Mouse (Mus musculus): ENCODE data around the gene Bcl2l1. TPM values are rescaled to one million over a fixed set of nuclear protein-coding genes. Genes with fewer than 3 reads are reported as not detected.
A peak's percentile ranks its signal among the peaks of the same experiment; 100 is the strongest.

The Bcl2l1 gene
- polyA plus RNA-seq, 1 experiment: 142 TPM

DNA sequence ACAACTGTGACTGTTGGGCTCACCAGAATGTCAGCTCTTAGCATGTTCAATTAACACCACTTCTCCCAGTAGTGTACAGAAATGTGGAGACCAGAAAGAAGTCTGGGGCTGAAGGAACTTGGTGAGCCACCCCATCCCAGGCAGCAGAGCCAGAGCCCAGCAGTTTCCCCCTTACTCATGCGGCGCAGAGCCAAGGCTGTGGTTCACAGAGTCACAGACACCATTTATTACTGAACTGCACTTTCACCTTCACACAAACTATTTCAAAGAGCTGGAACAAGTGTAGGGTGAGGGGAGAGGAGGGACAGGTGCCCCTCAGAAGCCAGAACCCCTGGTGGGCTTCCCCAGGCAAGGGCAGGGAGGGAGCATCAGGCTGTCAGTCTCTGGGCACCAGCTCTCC is 51.1 kb downstream of the Bcl2l1 start:
- peak overlapping the region; percentile 33; the same call in 1 of the 2 replicates for H3K27ac ChIP-seq (ENCODE audit: insufficient read depth, low read length)
- H3K27me3 ChIP-seq (ENCODE audit: control insufficient read depth, insufficient read depth, low read length): no peaks in the 10 kb centered on the region
- WGBS: 83% methylated on average over 2 of the region's 2 CpGs
- no peak for DNase-seq
- no peak for TF ChIP-seq CTCF (IDR thresholded peaks at IDR 0.05; ENCODE audit: borderline replicate concordance, insufficient read depth, low read depth, low read length)
- no peak for TF ChIP-seq POLR2A (IDR thresholded peaks at IDR 0.05; ENCODE audit: borderline replicate concordance, insufficient read depth, low read length)
- H3K4me3 ChIP-seq (replicated peaks; ENCODE audit: insufficient read depth, low read depth, low read length): no peak overlapping the region
- H3K4me1 ChIP-seq (ENCODE audit: control insufficient read depth, insufficient read depth, low read length): peaks cover 63% of the 10 kb centered on the region

- DNase-seq: no peak
- no peak for TF ChIP-seq CTCF (IDR thresholded peaks at IDR 0.05; ENCODE audit: borderline replicate concordance, insufficient read depth, low read depth, low read length)
- no peak for TF ChIP-seq POLR2A (IDR thresholded peaks at IDR 0.05; ENCODE audit: borderline replicate concordance, insufficient read depth, low read length)
- 97% methylated on average over 3 of the region's 3 CpGs for WGBS
- no peaks in the 10 kb centered on the region for H3K27me3 ChIP-seq (ENCODE audit: control insufficient read depth, insufficient read depth, low read length)
- H3K4me3 ChIP-seq (replicated peaks; ENCODE audit: insufficient read depth, low read depth, low read length): no peak overlapping the region
- H3K27ac ChIP-seq (ENCODE audit: insufficient read depth, low read length): no peak overlapping the region
- peaks cover 36% of the 10 kb centered on the region for H3K4me1 ChIP-seq (ENCODE audit: control insufficient read depth, insufficient read depth, low read length)
Observed at GRCm38 (mm10) chr2:152777081-152777480, 54.4 kb downstream of the Bcl2l1 start.

DNA sequence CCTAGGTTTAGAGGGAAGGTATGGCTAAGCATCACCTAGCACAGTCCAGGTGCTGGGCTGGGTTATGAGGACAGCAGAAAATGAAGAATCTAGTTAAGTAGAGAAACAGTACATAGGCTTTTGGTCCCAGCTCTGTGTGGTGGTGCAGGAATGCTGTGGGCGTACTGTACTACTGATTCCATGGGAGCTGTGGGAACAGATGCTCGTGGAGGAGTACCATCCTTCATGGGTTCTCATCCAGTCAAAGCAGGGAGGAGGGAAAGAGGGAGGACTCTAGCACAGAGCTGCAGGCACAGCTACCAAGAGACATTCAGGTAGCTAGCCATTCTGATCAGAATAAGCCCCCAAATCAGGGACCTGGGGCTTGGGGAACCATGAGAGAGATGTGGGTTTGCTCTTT is 55.1 kb downstream of the Bcl2l1 start:
- DNase-seq: no peak
- peaks cover 30% of the 10 kb centered on the region for H3K4me1 ChIP-seq (ENCODE audit: control insufficient read depth, insufficient read depth, low read length)
- H3K27ac ChIP-seq (ENCODE audit: insufficient read depth, low read length): no peak overlapping the region
- TF ChIP-seq POLR2A (IDR thresholded peaks at IDR 0.05; ENCODE audit: borderline replicate concordance, insufficient read depth, low read length) (no peak), CTCF (IDR thresholded peaks at IDR 0.05; ENCODE audit: borderline replicate concordance, insufficient read depth, low read depth, low read length) (no peak)
- H3K4me3 ChIP-seq (replicated peaks; ENCODE audit: insufficient read depth, low read depth, low read length): no peak overlapping the region
- H3K27me3 ChIP-seq (ENCODE audit: control insufficient read depth, insufficient read depth, low read length): no peaks in the 10 kb centered on the region
- 48% methylated on average over 2 of the region's 2 CpGs for WGBS

- H3K4me3 ChIP-seq (replicated peaks; ENCODE audit: insufficient read depth, low read depth, low read length): no peak overlapping the region
- WGBS: 16% methylated on average over 3 of the region's 3 CpGs
- peaks cover 26% of the 10 kb centered on the region for H3K4me1 ChIP-seq (ENCODE audit: control insufficient read depth, insufficient read depth, low read length)
- TF ChIP-seq CTCF (IDR thresholded peaks at IDR 0.05; ENCODE audit: borderline replicate concordance, insufficient read depth, low read depth, low read length) (no peak), POLR2A (IDR thresholded peaks at IDR 0.05; ENCODE audit: borderline replicate concordance, insufficient read depth, low read length) (no peak)
- H3K27me3 ChIP-seq (ENCODE audit: control insufficient read depth, insufficient read depth, low read length): no peaks in the 10 kb centered on the region
- no peak for DNase-seq
- no peak overlapping the region for H3K27ac ChIP-seq (ENCODE audit: insufficient read depth, low read length)
Observed at GRCm38 (mm10) chr2:152776019-152776418, 55.5 kb downstream of the Bcl2l1 start.

DNA sequence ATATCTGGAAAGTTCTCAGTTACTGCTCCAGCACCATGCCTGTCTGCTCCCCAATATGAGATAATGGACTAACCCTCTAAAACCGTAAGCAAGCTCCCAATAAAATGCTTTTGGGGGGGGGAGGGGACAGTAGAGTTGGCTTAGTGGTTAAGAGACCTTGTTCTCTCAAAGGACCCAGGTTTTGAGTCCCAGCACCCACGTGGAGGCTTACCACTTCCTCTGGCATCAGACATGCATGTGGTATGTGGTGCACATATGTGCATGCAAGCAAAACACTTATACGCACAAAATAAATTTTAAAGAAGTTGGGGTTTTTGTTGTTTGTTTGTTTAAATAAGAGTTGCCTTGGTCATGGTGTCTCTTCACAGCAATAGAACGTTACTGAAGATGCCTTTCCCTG is 56.2 kb downstream of the Bcl2l1 start:
- DNase-seq: no peak
- no peak overlapping the region for H3K4me3 ChIP-seq (replicated peaks; ENCODE audit: insufficient read depth, low read depth, low read length)
- H3K27ac ChIP-seq (ENCODE audit: insufficient read depth, low read length): no peak overlapping the region
- H3K4me1 ChIP-seq (ENCODE audit: control insufficient read depth, insufficient read depth, low read length): peaks cover 20% of the 10 kb centered on the region
- no peaks in the 10 kb centered on the region for H3K27me3 ChIP-seq (ENCODE audit: control insufficient read depth, insufficient read depth, low read length)
- WGBS: 78% methylated on average over 4 of the region's 4 CpGs
- no peak for TF ChIP-seq POLR2A (IDR thresholded peaks at IDR 0.05; ENCODE audit: borderline replicate concordance, insufficient read depth, low read length)
- no peak for TF ChIP-seq CTCF (IDR thresholded peaks at IDR 0.05; ENCODE audit: borderline replicate concordance, insufficient read depth, low read depth, low read length)

GRCm38 (mm10) chr2:152772231-152772630 is 59.3 kb downstream of the Bcl2l1 start:
- H3K4me3 ChIP-seq (replicated peaks; ENCODE audit: insufficient read depth, low read depth, low read length): no peak overlapping the region
- no peak overlapping the region for H3K27ac ChIP-seq (ENCODE audit: insufficient read depth, low read length)
- no peak for TF ChIP-seq POLR2A (IDR thresholded peaks at IDR 0.05; ENCODE audit: borderline replicate concordance, insufficient read depth, low read length)
- TF ChIP-seq CTCF (IDR thresholded peaks at IDR 0.05; ENCODE audit: borderline replicate concordance, insufficient read depth, low read depth, low read length): no peak
- H3K4me1 ChIP-seq (ENCODE audit: control insufficient read depth, insufficient read depth, low read length): peaks cover 6% of the 10 kb centered on the region; the same call in 1 of the 2 replicates
- H3K27me3 ChIP-seq (ENCODE audit: control insufficient read depth, insufficient read depth, low read length): no peaks in the 10 kb centered on the region
- DNase-seq: no peak
- WGBS: 34% methylated on average over 1 of the region's 1 CpGs

DNA sequence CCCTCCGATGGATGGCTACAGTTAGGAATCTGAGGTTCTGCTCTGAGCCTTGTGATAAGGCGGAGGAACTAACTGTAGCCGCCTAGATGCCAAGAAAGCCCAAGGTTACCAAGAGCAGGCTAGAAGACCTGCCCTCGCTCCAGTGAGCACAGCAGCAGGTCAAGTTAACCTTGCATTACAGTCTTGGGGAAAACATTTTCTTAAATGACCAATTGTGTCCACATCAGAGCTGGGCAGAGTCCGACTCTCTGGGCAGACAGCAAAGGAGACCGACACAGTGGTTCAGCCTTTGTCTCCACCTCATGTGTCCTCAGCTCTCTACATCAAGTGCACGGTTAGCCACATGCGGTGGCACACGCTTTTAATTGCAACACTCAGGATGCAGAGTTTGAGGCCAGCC is 60.0 kb downstream of the Bcl2l1 start:
- no peaks in the 10 kb centered on the region for H3K27me3 ChIP-seq (ENCODE audit: control insufficient read depth, insufficient read depth, low read length)
- WGBS: 86% methylated on average over 9 of the region's 9 CpGs
- H3K27ac ChIP-seq (ENCODE audit: insufficient read depth, low read length): no peak overlapping the region
- no peak overlapping the region for H3K4me3 ChIP-seq (replicated peaks; ENCODE audit: insufficient read depth, low read depth, low read length)
- TF ChIP-seq CTCF (IDR thresholded peaks at IDR 0.05; ENCODE audit: borderline replicate concordance, insufficient read depth, low read depth, low read length): no peak
- TF ChIP-seq POLR2A (IDR thresholded peaks at IDR 0.05; ENCODE audit: borderline replicate concordance, insufficient read depth, low read length): no peak
- DNase-seq: no peak
- peaks cover 4% of the 10 kb centered on the region; the same call in 1 of the 2 replicates for H3K4me1 ChIP-seq (ENCODE audit: control insufficient read depth, insufficient read depth, low read length)

GRCm38 (mm10) chr2:152769677-152770076 is 61.9 kb downstream of the Bcl2l1 start:
- H3K27ac ChIP-seq (ENCODE audit: insufficient read depth, low read length): no peak overlapping the region
- no peak overlapping the region for H3K4me3 ChIP-seq (replicated peaks; ENCODE audit: insufficient read depth, low read depth, low read length)
- no peaks in the 10 kb centered on the region for H3K4me1 ChIP-seq (ENCODE audit: control insufficient read depth, insufficient read depth, low read length)
- H3K27me3 ChIP-seq (ENCODE audit: control insufficient read depth, insufficient read depth, low read length): no peaks in the 10 kb centered on the region
- TF ChIP-seq CTCF (IDR thresholded peaks at IDR 0.05; ENCODE audit: borderline replicate concordance, insufficient read depth, low read depth, low read length) (no peak), POLR2A (IDR thresholded peaks at IDR 0.05; ENCODE audit: borderline replicate concordance, insufficient read depth, low read length) (no peak)
- DNase-seq: no peak
- WGBS: 87% methylated on average over 7 of the region's 7 CpGs
